Mouse (Mus musculus): ENCODE results near the gene Hic2. TPM values are rescaled to one million over a fixed set of nuclear protein-coding genes. Genes with fewer than 3 reads are reported as not detected.

Gene Hic2
- total RNA-seq, 1 experiment from 2014 or later: 7.2 TPM

DNA sequence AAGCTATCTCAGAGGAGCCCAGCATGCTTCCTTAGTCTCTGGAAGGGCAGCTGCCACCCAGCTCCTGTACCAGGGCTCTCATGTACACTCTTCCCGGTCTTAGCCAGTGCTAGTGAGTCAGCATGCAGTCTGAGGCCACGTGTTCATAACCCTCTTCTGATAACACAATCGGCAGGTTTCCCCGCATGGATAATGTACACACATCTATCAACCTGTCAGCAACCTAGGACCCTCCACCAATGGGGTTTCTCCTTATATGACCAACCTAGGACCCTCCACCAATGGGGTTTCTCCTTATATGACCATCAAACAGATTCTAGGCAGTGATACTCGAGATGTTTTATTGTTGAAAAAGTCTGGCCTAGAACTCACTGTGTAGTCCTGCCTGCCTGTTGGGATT is 34.6 kb downstream of the Hic2 start:
- ATAC-seq (replicated peaks; ENCODE audit: insufficient number of reproducible peaks, low FRiP score, low TSS enrichment, poor library complexity, severe bottlenecking): no peak

- ATAC-seq (replicated peaks; ENCODE audit: insufficient number of reproducible peaks, low FRiP score, low TSS enrichment, poor library complexity, severe bottlenecking): no peak
Measured at GRCm38 (mm10) chr16:17269872-17270271, 36.5 kb downstream of the Hic2 start.

DNA sequence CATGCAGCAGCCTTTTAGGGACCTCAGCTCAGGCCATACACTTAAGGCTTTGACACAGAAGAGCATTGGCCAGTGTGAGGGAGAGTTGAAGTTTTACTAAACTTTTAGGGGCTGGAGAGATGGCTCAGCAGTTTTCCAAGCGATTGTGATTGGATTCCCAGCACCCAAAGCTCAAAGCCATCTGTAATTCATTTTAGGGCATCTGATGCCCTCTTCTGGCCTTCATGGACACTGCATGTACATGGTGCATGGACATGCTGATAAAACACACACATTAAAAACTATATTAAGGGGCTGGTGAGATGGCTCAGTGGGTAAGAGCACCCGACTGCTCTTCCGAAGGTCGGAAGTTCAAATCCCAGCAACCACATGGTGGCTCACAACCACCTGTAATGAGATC is 37.8 kb downstream of the Hic2 start:
- no peak for ATAC-seq (replicated peaks; ENCODE audit: insufficient number of reproducible peaks, low FRiP score, low TSS enrichment, poor library complexity, severe bottlenecking)

DNA sequence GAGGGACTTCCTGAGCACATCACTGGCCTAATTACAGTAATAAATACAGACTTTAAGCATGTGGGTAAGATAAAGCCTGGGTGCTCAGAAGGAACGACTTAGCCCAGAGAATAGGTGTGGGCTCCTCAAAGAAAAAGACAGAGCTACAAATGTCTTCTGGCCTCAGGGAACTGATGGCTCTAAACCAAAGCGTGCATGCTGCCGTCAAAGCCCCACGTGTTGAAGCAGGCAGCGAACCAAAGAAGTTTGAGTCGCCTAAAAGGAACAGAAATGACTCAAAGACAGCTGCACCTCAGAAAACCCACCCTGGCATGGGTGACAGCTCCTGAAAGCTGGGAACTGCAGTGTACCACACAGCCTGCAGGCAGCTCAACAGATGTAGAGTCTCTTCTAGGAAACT is 38.5 kb downstream of the Hic2 start:
- ATAC-seq (replicated peaks; ENCODE audit: insufficient number of reproducible peaks, low FRiP score, low TSS enrichment, poor library complexity, severe bottlenecking): no peak

GRCm38 (mm10) chr16:17275721-17276120 is 42.3 kb downstream of the Hic2 start, which contains the start of gene Tmem191c:
Gene Tmem191c, plus strand, starts transcription at chr16:17276077.
- ATAC-seq (replicated peaks; ENCODE audit: insufficient number of reproducible peaks, low FRiP score, low TSS enrichment, poor library complexity, severe bottlenecking): no peak

DNA sequence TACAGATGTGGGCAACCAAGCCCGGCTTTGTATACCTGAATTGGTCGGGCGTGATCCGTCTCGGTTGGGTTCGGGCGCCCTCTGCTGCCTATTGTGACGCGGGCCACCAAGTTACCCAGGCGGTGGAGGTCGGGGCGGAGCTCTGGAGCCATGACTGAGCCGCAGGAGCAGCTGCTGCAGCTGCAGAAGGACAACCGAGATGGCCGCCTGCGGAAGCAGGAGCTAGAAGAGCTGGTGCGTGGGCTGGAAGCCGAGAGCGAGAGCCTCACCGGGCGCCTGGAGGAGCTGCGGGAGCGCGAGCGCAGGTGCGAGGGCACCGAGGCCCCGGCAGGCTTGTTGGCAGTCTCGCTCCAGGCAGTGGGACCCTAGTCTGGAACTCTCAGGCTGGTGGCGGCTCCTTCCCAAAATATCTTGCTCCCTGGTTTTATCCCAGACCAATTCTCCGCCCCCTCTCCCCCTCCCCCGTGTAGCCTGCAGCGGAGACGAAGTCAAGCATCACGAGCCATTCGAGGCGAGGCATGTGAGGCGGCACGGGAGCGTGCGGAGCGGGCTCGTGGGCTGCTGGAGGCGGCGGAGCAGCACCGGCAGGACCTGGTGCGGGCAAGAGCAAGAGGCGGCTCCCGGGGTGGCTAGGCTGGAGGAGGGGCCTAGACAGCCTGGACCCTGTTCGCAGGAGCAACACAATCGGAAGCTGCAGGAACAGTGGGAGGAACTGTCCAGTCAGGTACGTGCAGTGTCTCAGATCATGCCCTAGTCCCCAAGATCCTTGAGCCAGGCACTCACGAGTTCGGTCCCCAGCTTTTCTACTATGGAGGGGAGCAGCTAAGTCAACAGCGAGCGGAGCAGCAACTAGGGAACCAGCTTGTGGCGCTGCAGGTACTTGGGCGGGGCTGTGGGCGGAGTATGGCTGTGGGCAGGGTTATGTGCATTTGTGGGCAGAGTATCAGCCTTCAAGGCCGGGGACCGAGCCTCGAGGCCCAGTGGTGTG is 43.1 kb downstream of the Hic2 start:
- ATAC-seq (replicated peaks; ENCODE audit: insufficient number of reproducible peaks, low FRiP score, low TSS enrichment, poor library complexity, severe bottlenecking): peak; percentile 92

DNA sequence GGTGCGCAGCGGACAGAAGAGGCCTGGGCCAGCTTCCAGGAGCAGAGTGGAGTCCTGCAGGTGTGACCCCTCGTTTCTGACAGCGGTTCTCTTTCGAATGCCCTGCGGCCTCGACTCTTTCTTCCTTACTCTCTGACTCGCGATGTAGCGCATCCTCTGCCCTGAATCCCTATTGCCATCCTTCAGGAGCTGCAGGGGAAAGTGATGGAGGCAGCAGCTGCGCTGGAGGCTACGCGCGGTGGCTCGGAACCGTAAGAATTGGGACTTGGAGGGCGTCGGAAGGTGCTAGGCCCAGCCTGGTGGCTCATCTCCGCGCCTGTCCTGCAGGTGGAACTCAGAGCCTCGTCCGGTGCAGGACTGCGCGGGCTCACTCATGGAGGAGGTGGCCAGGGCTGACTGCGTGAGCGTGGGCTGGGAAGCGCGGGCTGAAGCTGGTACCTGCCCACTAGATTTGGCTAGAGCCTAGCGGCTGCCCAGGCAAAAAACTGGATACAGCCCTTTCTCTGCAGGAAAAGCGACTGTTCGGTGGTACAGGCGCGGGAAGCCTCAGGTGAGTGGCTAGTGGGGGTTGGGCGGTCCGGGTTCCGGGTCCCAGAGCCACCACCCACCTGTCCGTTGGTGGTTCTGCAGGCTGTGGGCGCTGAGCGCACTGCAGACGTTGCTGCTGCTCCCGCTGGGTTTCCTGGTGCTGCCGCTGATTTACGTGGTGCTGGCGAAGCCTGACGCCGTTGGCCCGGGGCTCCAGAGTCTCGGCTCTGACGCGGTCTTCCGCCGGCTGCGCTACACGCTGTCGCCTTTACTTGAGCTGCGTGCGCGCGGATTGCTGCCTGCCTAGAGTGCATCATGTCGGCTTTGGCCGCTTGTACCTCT is 44.2 kb downstream of the Hic2 start:
- no peak for ATAC-seq (replicated peaks; ENCODE audit: insufficient number of reproducible peaks, low FRiP score, low TSS enrichment, poor library complexity, severe bottlenecking)

DNA sequence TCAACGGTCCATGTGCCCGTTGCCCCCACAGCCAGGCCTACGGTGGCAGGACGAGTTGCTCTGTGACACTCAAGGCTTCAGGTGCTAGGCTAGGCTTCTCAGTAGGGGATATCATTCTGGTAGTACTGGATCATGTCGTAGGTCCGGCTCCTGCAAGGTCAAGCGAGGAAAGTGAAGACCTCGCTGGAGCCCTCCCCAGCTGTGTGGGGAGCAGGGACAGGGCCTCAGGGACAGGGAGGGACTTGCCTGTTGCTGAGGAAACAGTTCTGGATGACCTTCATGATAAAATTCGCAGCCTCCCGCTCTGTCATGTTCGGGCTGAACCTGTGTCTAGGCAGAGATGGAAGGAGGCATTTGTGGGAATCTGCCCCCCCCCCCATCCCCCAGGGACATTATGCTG is 47.1 kb downstream of the Hic2 start:
- ATAC-seq (replicated peaks; ENCODE audit: insufficient number of reproducible peaks, low FRiP score, low TSS enrichment, poor library complexity, severe bottlenecking): no peak

- ATAC-seq (replicated peaks; ENCODE audit: insufficient number of reproducible peaks, low FRiP score, low TSS enrichment, poor library complexity, severe bottlenecking): no peak
Measured at GRCm38 (mm10) chr16:17283151-17283550, 49.8 kb downstream of the Hic2 start.

GRCm38 (mm10) chr16:17287103-17287502 is 53.7 kb downstream of the Hic2 start:
- no peak for ATAC-seq (replicated peaks; ENCODE audit: insufficient number of reproducible peaks, low FRiP score, low TSS enrichment, poor library complexity, severe bottlenecking)

- ATAC-seq (replicated peaks; ENCODE audit: insufficient number of reproducible peaks, low FRiP score, low TSS enrichment, poor library complexity, severe bottlenecking): no peak
Measured at GRCm38 (mm10) chr16:17291016-17291415, 57.6 kb downstream of the Hic2 start.

- ATAC-seq (replicated peaks; ENCODE audit: insufficient number of reproducible peaks, low FRiP score, low TSS enrichment, poor library complexity, severe bottlenecking): peak; percentile 73
Measured at GRCm38 (mm10) chr16:17292751-17293150, 59.4 kb downstream of the Hic2 start.

GRCm38 (mm10) chr16:17300818-17301217 is 67.4 kb downstream of the Hic2 start:
- no peak for ATAC-seq (replicated peaks; ENCODE audit: insufficient number of reproducible peaks, low FRiP score, low TSS enrichment, poor library complexity, severe bottlenecking)

GRCm38 (mm10) chr16:17303521-17304245 is 70.3 kb downstream of the Hic2 start:
- no peak for ATAC-seq (replicated peaks; ENCODE audit: insufficient number of reproducible peaks, low FRiP score, low TSS enrichment, poor library complexity, severe bottlenecking)

DNA sequence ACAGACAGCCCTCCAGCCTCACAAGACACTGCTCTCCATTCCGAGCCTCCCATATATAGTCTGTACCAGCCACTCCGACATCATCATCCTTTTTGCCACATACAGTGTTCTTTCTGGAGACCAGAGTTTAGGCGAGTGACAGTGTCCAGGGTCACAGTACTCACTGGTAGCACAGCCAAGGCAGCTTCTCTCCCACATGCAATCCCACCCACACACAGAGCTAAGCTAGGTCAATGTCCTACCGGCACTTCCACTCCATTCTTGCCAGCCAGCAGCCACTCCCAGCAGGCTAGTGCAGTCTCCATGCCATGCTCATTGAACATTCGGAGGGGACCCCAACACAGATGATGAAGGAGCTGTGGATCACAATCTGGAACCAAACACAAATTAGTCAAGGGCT is 74.1 kb downstream of the Hic2 start:
- no peak for ATAC-seq (replicated peaks; ENCODE audit: insufficient number of reproducible peaks, low FRiP score, low TSS enrichment, poor library complexity, severe bottlenecking)

GRCm38 (mm10) chr16:17309036-17309435 is 75.7 kb downstream of the Hic2 start:
- ATAC-seq (replicated peaks; ENCODE audit: insufficient number of reproducible peaks, low FRiP score, low TSS enrichment, poor library complexity, severe bottlenecking): no peak

- no peak for ATAC-seq (replicated peaks; ENCODE audit: insufficient number of reproducible peaks, low FRiP score, low TSS enrichment, poor library complexity, severe bottlenecking)
Measured at GRCm38 (mm10) chr16:17312531-17312930, 79.2 kb downstream of the Hic2 start.

Data from monocyte, adult 5-6 weeks (primary cell).